Comparison of ENCODE assay signal across 29 mouse cellular contexts in the genomic region with DNA sequence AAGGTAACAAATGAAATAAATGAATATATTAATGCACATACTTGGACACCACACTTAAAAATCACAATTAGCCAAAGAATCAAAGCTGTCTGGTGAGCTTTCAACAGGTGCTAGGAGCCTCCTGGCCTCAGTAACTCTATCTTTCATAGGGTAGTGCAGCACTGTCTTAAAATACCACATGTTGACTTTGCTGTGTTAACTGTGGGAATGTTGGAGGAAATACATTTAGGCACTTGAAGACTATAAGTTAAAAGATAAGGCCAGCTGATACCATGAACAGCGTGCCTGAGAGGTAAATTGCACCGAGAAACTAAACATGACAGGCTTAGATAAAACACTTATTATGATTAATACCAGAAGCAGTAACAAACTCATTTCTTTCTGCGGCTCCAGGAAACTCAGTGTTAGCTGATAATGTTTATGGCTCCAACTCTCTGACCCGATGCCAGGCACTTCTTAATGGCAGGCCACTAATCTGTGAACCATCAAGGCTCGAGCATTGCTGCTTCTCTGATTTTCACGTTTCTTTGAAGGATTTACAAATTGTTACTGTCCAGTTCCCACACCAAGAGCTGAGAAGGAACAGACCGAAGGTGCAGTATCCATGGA.
DNase-seq lines count a peak whose midpoint lies in the region; ATAC-seq and TF ChIP-seq lines count a peak whose summit lies in the region.
"Had no signal": no experiment of that assay in that cellular context is flagged by ENCODE, and none has a peak within 500 bp of the region (broad histone marks: within the 10 kb centered on the region; RNA-seq: fewer than 3 reads in every experiment).

No protein-coding gene starts in this region.

- peaks cover 21% of the 10 kb centered on the region for H3K4me1 ChIP-seq in heart, embryonic 13.5 days
- peaks cover 13% of the 10 kb centered on the region for H3K4me1 ChIP-seq in heart, embryonic 16.5 days (ENCODE audit: control insufficient read depth, insufficient read depth, low read length)
- H3K4me1 ChIP-seq in stomach, embryonic 15.5 days: no peaks in the 10 kb centered on the region
- no peaks in the 10 kb centered on the region for H3K4me1 ChIP-seq in stomach, postnatal 0 days (replicated peaks; ENCODE audit: control insufficient read depth, insufficient read depth)
- H3K4me1 ChIP-seq: embryonic facial prominence, embryonic 12.5 days; embryonic facial prominence, embryonic 15.5 days had no signal

- 9% methylated on average over 7 of the region's 7 CpGs for WGBS in heart, embryonic 13.5 days
- WGBS in heart, embryonic 16.5 days: 12% methylated on average over 7 of the region's 7 CpGs
- 19% methylated on average over 7 of the region's 7 CpGs for WGBS in stomach, embryonic 15.5 days
- WGBS in stomach, postnatal 0 days: 29% methylated on average over 7 of the region's 7 CpGs

- ATAC-seq in heart, embryonic 13.5 days (ENCODE audit: extremely low read depth, insufficient number of reproducible peaks, low FRiP score, low TSS enrichment): peak; percentile 42; the same call in 1 of the 2 replicates
- ATAC-seq in heart, embryonic 16.5 days (replicated peaks; ENCODE audit: extremely low read depth, insufficient read depth, low FRiP score): peak; percentile 65; the same call in 1 of the 2 replicates
- 0 out of 2 replicates have a peak, but pooled peaks have one; percentile 56 for ATAC-seq in stomach, embryonic 15.5 days (ENCODE audit: insufficient read depth, low FRiP score, low read depth)
- ATAC-seq in stomach, postnatal 0 days (ENCODE audit: low FRiP score, low TSS enrichment): no peak
- no peak for ATAC-seq in megakaryocyte progenitor cell, adult 5-6 weeks (replicated peaks; ENCODE audit: poor library complexity)
- ATAC-seq: forebrain, embryonic 14.5 days; forebrain, postnatal 0 days; hindbrain, postnatal 0 days; inflammation-experienced regulatory T-cells, adult 6 months had no signal

- H3K9me3 ChIP-seq in heart, embryonic 13.5 days: no peaks in the 10 kb centered on the region
- H3K9me3 ChIP-seq in heart, embryonic 16.5 days (replicated peaks; ENCODE audit: control insufficient read depth, low read length): no peaks in the 10 kb centered on the region
- H3K9me3 ChIP-seq in stomach, embryonic 15.5 days: no peaks in the 10 kb centered on the region
- H3K9me3 ChIP-seq in stomach, postnatal 0 days (ENCODE audit: control insufficient read depth, low read length): no peaks in the 10 kb centered on the region
- H3K9me3 ChIP-seq: embryonic facial prominence, embryonic 12.5 days; embryonic facial prominence, embryonic 15.5 days; heart, embryonic 10.5 days had no signal

- no peak for DNase-seq in heart, postnatal 4 days
- no peak for DNase-seq in heart, postnatal 14 days
- no peak for DNase-seq in stomach, postnatal 0 days (ENCODE audit: low spot score)
- DNase-seq: adrenal gland, adult 2 months; adrenal gland, postnatal 14 days; B cell, adult 2 months; cerebellum, adult 11 months; cerebellum, adult 2 months; cerebellum, adult 9-11 months; cerebellum, postnatal 25 days; forebrain, postnatal 0 days; gastrocnemius, adult 2 months; gastrocnemius, postnatal 14 days; heart, adult 2 months; heart, postnatal 10 days; kidney, adult 2 months had no signal

- peak overlapping the region; percentile 37 for H3K4me2 ChIP-seq in heart, embryonic 13.5 days
- H3K4me2 ChIP-seq in heart, embryonic 16.5 days (ENCODE audit: low read depth, low read length): peak overlapping the region; percentile 16; the same call in 1 of the 2 replicates
- H3K4me2 ChIP-seq in stomach, embryonic 15.5 days: no peak overlapping the region
- no peak overlapping the region for H3K4me2 ChIP-seq in stomach, postnatal 0 days (replicated peaks; ENCODE audit: low read depth)
- H3K4me2 ChIP-seq: embryonic facial prominence, embryonic 12.5 days; embryonic facial prominence, embryonic 15.5 days; hindbrain, embryonic 14.5 days had no signal

- H3K9ac ChIP-seq in heart, embryonic 13.5 days: no peak overlapping the region
- no peak overlapping the region for H3K9ac ChIP-seq in heart, embryonic 16.5 days (ENCODE audit: low read length)
- H3K9ac ChIP-seq in stomach, embryonic 15.5 days: no peak overlapping the region
- no peak overlapping the region for H3K9ac ChIP-seq in stomach, postnatal 0 days (ENCODE audit: low read length)
- H3K9ac ChIP-seq: embryonic facial prominence, embryonic 12.5 days; embryonic facial prominence, embryonic 15.5 days; forebrain, postnatal 0 days; hindbrain, embryonic 14.5 days had no signal

- no peak overlapping the region for H3K4me3 ChIP-seq in heart, embryonic 13.5 days
- no peak overlapping the region for H3K4me3 ChIP-seq in heart, embryonic 16.5 days (ENCODE audit: low read length)
- H3K4me3 ChIP-seq in stomach, embryonic 15.5 days (replicated peaks): no peak overlapping the region
- no peak overlapping the region for H3K4me3 ChIP-seq in stomach, postnatal 0 days (ENCODE audit: low read depth, low read length)
- H3K4me3 ChIP-seq: embryonic facial prominence, embryonic 12.5 days; embryonic facial prominence, embryonic 15.5 days; gastrocnemius, adult 2 months; heart, adult 2 months; heart, embryonic 10.5 days had no signal

- intact Hi-C loops in heart, postnatal 14 days (cut with DNase I): no loop called here

- TF ChIP-seq EP300 in stomach, postnatal 0 days (optimal IDR thresholded peaks at IDR 0.05): no peak

- TF ChIP-seq CTCF in stomach, postnatal 0 days (IDR thresholded peaks at IDR 0.05; ENCODE audit: low read depth): no peak

- no peaks in the 10 kb centered on the region for H3K36me3 ChIP-seq in heart, embryonic 13.5 days
- H3K36me3 ChIP-seq in heart, embryonic 16.5 days (ENCODE audit: control insufficient read depth, insufficient read depth): no peaks in the 10 kb centered on the region
- no peaks in the 10 kb centered on the region for H3K36me3 ChIP-seq in stomach, embryonic 15.5 days
- no peaks in the 10 kb centered on the region for H3K36me3 ChIP-seq in stomach, postnatal 0 days (ENCODE audit: control insufficient read depth, insufficient read depth, low read length)
- H3K36me3 ChIP-seq: embryonic facial prominence, embryonic 12.5 days; embryonic facial prominence, embryonic 15.5 days; G1E; heart, embryonic 10.5 days had no signal

- peaks cover 36% of the 10 kb centered on the region for H3K27me3 ChIP-seq in heart, embryonic 13.5 days (replicated peaks)
- H3K27me3 ChIP-seq in heart, embryonic 16.5 days (ENCODE audit: control insufficient read depth, insufficient read depth, low read length): peaks cover 22% of the 10 kb centered on the region; the same call in 1 of the 2 replicates
- no peaks in the 10 kb centered on the region for H3K27me3 ChIP-seq in stomach, embryonic 15.5 days (replicated peaks)
- H3K27me3 ChIP-seq in stomach, postnatal 0 days (ENCODE audit: control insufficient read depth, insufficient read depth, low read length): no peaks in the 10 kb centered on the region
- H3K27me3 ChIP-seq: CH12.LX; embryonic facial prominence, embryonic 12.5 days; embryonic facial prominence, embryonic 15.5 days had no signal

- no peak overlapping the region; the same call in 1 of the 2 replicates for H3K27ac ChIP-seq in heart, embryonic 13.5 days (replicated peaks)
- no peak overlapping the region for H3K27ac ChIP-seq in heart, embryonic 16.5 days (ENCODE audit: low read length)
- H3K27ac ChIP-seq in stomach, embryonic 15.5 days: no peak overlapping the region
- H3K27ac ChIP-seq in stomach, postnatal 0 days (replicated peaks): no peak overlapping the region
- H3K27ac ChIP-seq: embryonic facial prominence, embryonic 12.5 days; embryonic facial prominence, embryonic 15.5 days; gastrocnemius, adult 2 months; heart, adult 2 months; heart, embryonic 10.5 days; hindbrain, embryonic 14.5 days; hindbrain, postnatal 0 days had no signal

Comparison
In these comparisons a context has a peak if more than half of its experiments do, and no peak if none do; other contexts are left out.
1. ATAC-seq: peak in heart, embryonic 13.5 days (single experiment), heart, embryonic 16.5 days (single experiment) and stomach, embryonic 15.5 days (single experiment); none in stomach, postnatal 0 days (single experiment) and megakaryocyte progenitor cell, adult 5-6 weeks (single experiment).
2. H3K4me2 ChIP-seq: peak in heart, embryonic 13.5 days (single experiment) and heart, embryonic 16.5 days (single experiment); none in stomach, embryonic 15.5 days (single experiment) and stomach, postnatal 0 days (single experiment).